Mouse (Mus musculus) erythroblast, embryonic 14.5 days (primary cell): ENCODE results near the gene Hcn2. TPM values are rescaled to one million over a fixed set of nuclear protein-coding genes. Genes with fewer than 3 reads are reported as not detected.

ENCODE experiments used
- H3K27me3 ChIP-seq: 2 replicates; pipeline ENCODE4 v1.6.1; 2012; ENCODE audit warnings: inconsistent platforms; ENCODE audit not compliant: control insufficient read depth
- H3K36me3 ChIP-seq: 2 replicates; pipeline ENCODE4 v1.6.1; 2012; ENCODE audit warnings: mild to moderate bottlenecking, inconsistent platforms; ENCODE audit not compliant: control insufficient read depth
- H3K4me1 ChIP-seq: 2 replicates; pipeline ENCODE4 v1.6.1; 2012; ENCODE audit warnings: inconsistent platforms; ENCODE audit not compliant: control insufficient read depth
- H3K4me3 ChIP-seq: replicated peaks from 2 replicates; pipeline ENCODE3; 2012; ENCODE audit warnings: moderate library complexity, mild to moderate bottlenecking, inconsistent platforms
- H3K9me3 ChIP-seq: 2 replicates; pipeline ENCODE4 v1.6.1; 2012; ENCODE audit warnings: low read length, inconsistent platforms, mixed read lengths; ENCODE audit not compliant: control insufficient read depth
- GATA1 ChIP-seq: IDR thresholded peaks from 2 replicates; pipeline ENCODE4 v1.6.1; 2012; ENCODE audit warnings: low read length, inconsistent platforms, mixed read lengths
- TAL1 ChIP-seq: IDR thresholded peaks from 3 replicates; pipeline ENCODE4 v1.6.1; 2012; ENCODE audit warnings: low read length, inconsistent platforms, mixed read lengths
- polyA plus RNA-seq: library from polyadenylated mRNA; stranded (reverse); fragments of >175 nt; gene quantifications from 2 replicates; pipeline ENCODE4 v1.2.3, GENCODE M21; 2012

The Hcn2 gene
- polyA plus RNA-seq, 1 experiment = 0.08 TPM

DNA sequence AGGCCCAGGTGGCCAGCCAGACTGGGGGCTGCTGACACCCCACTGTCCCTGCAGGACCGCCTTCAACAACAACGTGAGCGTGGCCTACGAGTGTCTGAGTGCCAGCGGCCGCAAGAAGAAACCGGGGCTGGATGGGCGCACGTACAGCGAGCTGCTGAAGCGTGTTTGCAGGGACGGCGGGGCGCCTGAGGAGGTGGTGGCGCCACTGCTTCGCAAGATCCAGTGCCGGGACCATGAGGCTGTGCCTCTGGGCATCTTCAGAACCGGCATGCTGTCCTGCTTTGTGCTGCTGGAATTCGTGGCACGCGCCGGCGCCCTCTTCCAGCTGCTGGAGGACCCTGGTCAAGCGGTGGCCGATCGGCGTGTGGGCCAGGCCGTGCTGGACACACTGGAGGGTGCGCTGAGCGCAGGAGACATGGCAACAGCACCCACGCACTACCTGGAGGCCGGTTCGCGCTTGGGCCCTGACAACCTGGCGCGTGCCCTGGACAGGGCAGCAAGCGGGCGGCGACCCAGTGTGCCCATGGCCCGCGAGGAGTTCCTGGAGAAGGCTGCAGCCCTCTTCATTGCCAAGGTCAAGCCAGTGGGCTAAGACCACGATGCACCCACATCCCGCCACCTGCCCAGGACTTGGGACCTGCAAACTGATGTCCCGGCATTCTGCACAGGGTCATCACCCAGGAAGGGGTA, 40.9 kb upstream of the Hcn2 start:
- peaks cover 5% of the 10 kb centered on the region for H3K27me3 ChIP-seq
- no peak overlapping the region for H3K4me3 ChIP-seq
- no peaks in the 10 kb centered on the region for H3K9me3 ChIP-seq
- TF ChIP-seq TAL1 (no peak), GATA1 (no peak)
- H3K36me3 ChIP-seq = peaks cover 22% of the 10 kb centered on the region
- peaks cover 23% of the 10 kb centered on the region for H3K4me1 ChIP-seq

DNA sequence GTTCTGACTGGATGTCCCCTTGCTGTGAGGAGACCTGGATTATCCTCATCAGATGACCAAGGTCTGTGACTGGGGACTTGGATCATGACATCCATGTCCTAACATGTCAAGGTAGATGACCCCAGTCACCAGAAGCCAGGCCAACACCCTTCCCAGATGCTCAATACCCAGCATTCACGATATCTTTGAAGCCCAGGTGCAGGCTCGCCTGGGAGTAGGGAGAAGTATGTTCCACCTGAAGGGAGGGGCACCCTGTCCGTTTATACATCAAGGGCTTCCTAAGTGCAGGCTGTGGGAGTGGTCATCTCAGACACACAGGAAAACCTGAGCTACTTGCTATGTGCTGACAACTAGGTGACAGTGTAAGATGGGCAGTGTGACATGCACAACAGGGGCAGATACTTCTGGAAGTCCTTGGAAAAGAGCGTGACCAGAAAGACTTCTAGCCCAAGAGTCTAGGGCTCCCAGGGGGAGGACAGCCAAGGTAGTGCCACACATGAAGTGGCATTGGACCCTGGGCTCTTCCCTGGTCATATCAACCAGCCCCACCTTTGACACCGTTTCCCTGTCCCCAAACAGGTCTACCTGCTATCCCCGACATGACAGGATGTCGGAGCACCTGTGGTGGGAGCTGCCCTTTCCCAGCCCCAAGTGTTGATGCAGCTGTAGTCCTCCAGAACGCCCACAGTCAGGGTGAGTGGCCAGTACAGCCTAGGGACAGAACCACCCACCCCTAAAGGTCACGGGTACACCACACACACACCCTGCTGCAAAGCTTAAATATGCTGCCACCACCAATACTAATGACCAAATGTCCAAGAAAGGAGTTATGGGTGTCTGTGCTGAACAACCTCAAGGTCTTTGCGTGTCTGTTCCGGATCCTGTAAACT, 35.6 kb upstream of the Hcn2 start:
- Histone ChIP-seq H3K36me3 (peaks cover 29% of the 10 kb centered on the region), H3K27me3 (peaks cover 5% of the 10 kb centered on the region), H3K9me3 (no peaks in the 10 kb centered on the region), H3K4me3 (peak overlapping the region; percentile 88), H3K4me1 (peaks cover 54% of the 10 kb centered on the region)
- no peak for TF ChIP-seq TAL1
- no peak for TF ChIP-seq GATA1

DNA sequence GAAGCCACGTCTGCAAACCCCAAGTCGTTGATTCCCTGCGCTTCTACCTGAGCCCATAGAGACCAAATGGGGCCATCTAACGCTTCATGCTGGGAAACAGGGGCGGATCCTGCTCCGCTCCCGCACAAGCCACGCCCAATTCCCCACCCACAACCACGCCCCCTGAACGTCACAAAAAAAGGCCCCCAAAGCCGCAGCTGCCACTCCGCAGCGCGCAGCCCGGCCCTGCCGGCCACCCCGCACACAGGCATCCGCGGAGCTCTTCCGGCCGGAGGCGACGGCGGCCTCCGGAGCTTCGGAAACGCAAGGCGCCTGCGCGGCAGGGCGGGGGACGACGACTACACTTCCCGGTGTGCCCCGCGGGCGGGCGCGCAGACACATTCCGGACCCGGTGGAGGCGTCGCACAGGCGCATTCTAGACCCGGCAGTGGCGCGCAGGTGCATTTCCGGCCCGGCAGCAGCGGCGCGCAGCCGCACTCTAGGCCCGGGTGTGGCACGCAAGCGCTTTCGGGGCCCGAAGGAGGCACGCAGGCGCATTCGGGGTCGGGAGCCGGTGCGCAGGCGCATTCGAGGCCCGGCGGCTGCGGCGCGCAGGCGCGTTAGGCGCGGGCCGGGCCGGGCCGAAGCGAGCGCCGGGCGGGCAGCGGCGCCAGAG, 34.7 kb upstream of the Hcn2 start, which contains the start of gene Cdc34:
Gene Cdc34 (plus strand): TSS at position 605 of the 655 bp plus-strand sequence.
- Histone ChIP-seq H3K9me3 (no peaks in the 10 kb centered on the region), H3K4me3 (peak within 1 kb of the TSS; percentile 88), H3K36me3 (peaks cover 37% of the 10 kb centered on the region), H3K27me3 (peaks cover 5% of the 10 kb centered on the region), H3K4me1 (peaks cover 57% of the 10 kb centered on the region)
- no peak for TF ChIP-seq TAL1

- Histone ChIP-seq H3K36me3 (peaks cover 45% of the 10 kb centered on the region), H3K4me1 (peaks cover 57% of the 10 kb centered on the region), H3K9me3 (no peaks in the 10 kb centered on the region), H3K27me3 (peaks cover 5% of the 10 kb centered on the region), H3K4me3 (peak overlapping the region; percentile 88)
- TF ChIP-seq GATA1 (no peak), TAL1 (no peak)
Observed at GRCm38 (mm10) chr10:79682551-79682915, 33.9 kb upstream of the Hcn2 start.

DNA sequence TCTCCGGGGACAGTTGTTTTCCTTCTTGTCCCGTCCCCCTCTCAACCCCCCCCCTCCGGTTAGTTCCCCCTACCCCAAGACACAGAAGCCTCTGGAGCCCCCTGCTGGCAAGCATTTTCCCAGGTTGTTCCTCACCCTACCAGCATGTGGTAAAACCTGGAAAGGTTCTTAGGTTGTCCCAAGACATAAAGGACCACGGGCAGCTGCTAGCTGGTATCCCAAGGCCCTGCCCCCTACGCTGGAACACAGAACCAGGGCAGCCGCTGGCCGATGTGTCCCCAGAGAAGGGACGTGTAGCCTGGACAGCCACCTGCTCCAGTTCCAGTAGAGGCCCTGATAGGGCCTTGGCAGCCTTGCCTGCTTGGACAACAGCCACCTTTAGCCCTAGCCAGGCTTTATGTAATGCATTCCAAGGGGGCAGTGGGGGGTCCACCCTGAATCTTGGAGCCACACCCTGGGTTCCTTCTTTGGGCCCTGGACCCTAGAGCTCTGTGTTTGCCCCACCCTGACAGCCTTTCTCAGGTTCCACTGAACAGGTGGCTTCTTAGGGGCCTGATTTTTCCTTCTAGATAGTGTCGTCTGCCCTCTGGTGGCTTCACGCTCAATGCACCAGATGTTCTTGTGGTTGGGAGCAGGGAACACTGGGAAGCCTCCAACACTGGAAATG, 33.4 kb upstream of the Hcn2 start:
- H3K36me3 ChIP-seq = peaks cover 50% of the 10 kb centered on the region
- H3K9me3 ChIP-seq = no peaks in the 10 kb centered on the region
- no peak for TF ChIP-seq GATA1
- TF ChIP-seq TAL1 = no peak
- H3K4me3 ChIP-seq = peak overlapping the region; percentile 88
- H3K4me1 ChIP-seq = peaks cover 57% of the 10 kb centered on the region
- H3K27me3 ChIP-seq = peaks cover 5% of the 10 kb centered on the region

GRCm38 (mm10) chr10:79683726-79684640, 32.5 kb upstream of the Hcn2 start:
- H3K9me3 ChIP-seq = no peaks in the 10 kb centered on the region
- peaks cover 59% of the 10 kb centered on the region for H3K36me3 ChIP-seq
- peak overlapping the region; percentile 88 for H3K4me3 ChIP-seq
- H3K4me1 ChIP-seq = peaks cover 57% of the 10 kb centered on the region
- TF ChIP-seq GATA1 (no peak), TAL1 (no peak)
- no peaks in the 10 kb centered on the region; the same call in 1 of the 2 replicates for H3K27me3 ChIP-seq

DNA sequence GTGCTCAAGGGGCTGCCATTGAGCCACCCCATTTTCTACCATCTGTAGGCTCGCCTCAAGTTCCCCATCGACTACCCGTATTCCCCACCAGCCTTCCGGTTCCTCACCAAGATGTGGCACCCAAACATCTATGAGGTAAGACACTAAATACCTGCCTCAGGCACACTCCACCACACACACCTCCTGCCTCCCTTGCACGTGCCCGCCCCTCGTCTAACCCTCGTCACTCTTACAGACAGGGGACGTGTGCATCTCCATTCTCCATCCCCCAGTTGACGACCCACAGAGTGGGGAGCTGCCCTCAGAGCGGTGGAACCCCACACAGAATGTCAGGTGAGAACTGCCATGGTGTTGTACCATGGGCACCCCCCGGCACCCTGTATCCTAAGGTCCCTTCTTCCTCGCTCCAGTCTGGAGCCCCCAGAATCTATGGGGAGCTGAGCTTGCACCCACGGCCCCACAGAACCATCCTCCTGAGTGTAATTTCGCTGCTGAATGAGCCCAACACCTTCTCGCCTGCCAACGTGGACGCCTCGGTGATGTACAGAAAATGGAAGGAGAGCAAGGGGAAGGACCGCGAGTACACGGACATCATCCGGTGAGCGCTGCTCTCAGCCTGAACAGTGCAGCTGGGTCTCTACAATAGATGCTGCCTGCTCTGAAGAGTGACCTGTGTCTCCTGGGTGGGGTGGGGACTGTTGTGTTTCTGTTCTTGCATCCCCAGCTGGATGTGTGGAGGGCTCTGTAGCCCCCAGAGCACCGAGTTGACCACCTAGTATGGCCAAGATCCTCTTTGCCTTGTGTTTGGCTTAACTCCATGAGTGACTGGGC, 31.4 kb upstream of the Hcn2 start:
- TF ChIP-seq TAL1 (no peak), GATA1 (no peak)
- peaks cover 53% of the 10 kb centered on the region for H3K4me1 ChIP-seq

More for the DNA sequence above, 31.4 kb upstream of the Hcn2 start:
- Histone ChIP-seq H3K4me3 (peak overlapping the region; percentile 88), H3K36me3 (peaks cover 69% of the 10 kb centered on the region), H3K9me3 (no peaks in the 10 kb centered on the region), H3K27me3 (no peaks in the 10 kb centered on the region)
